Mouse (Mus musculus) heart, postnatal 36 days (tissue): Measurements from ENCODE around the gene Rps3. TPM values are rescaled to one million over a fixed set of nuclear protein-coding genes. Genes with fewer than 3 reads are reported as not detected.
A peak's percentile ranks its signal among the peaks of the same experiment; 100 is the strongest.
"Not testable (repeated sequence)": the region's sequence is repeated elsewhere in the genome, so short reads cannot be mapped to it uniquely, and the experiment has no call there.

Experiments used
- DNase-seq, 2 experiments: peaks; one replicate each; pipeline ENCODE4 v3.0.0; 2021 to 2022
- intact Hi-C: fragments of 180-260 bp; cut with DNase I; formaldehyde crosslinking; loops from one replicate; pipeline ENCODE4 v1.15.1; 2025
- total RNA-seq, 2 experiments: library from RNA; stranded (reverse); gene quantifications; 2 replicates each; pipeline ENCODE4 v1.2.3; 2021

Rps3 gene
- 100 to 1,000 TPM; 324 to 333 TPM for total RNA-seq

GRCm38 (mm10) chr7:99483271-99483923, at the start of gene Rps3:
Rps3 (minus strand) TSS chr7:99483738.
- intact Hi-C loops, result loop anchor here (5.0 to 10.0 kb wide), 2 partner anchors 379 to 491 kb away; partner anchors contain the start of gene Spcs2
- peak; percentile 89 to 94 for DNase-seq

- DNase-seq, result no peak
- intact Hi-C loops, result no loop called here
These were observed 49.0 kb upstream of the Rps3 start for GRCm38 (mm10) chr7:99532526-99532925.

GRCm38 (mm10) chr7:99531408-99531970, 48.0 kb upstream of the Rps3 start:
- no peak for DNase-seq
- intact Hi-C loops, result no loop called here

- intact Hi-C loops, result no loop called here
- no peak for DNase-seq
These were observed 45.9 kb upstream of the Rps3 start for GRCm38 (mm10) chr7:99529410-99529809.

- no peak for DNase-seq
- intact Hi-C loops, result no loop called here
These were observed 45.0 kb upstream of the Rps3 start for GRCm38 (mm10) chr7:99528547-99528946.

GRCm38 (mm10) chr7:99523837-99524236, 40.3 kb upstream of the Rps3 start:
- DNase-seq, result no peak
- intact Hi-C loops, result no loop called here

- intact Hi-C loops, result no loop called here
- DNase-seq, result no peak
These were observed 39.6 kb upstream of the Rps3 start for GRCm38 (mm10) chr7:99523121-99523520.

GRCm38 (mm10) chr7:99518954-99519644, 35.6 kb upstream of the Rps3 start:
- DNase-seq, result no peak
- intact Hi-C loops, result no loop called here

- intact Hi-C loops, result no loop called here
- DNase-seq, result no peak
These were observed 33.2 kb upstream of the Rps3 start for GRCm38 (mm10) chr7:99516814-99517157.

- no peak for DNase-seq
- intact Hi-C loops, result no loop called here
These were observed 32.7 kb upstream of the Rps3 start for GRCm38 (mm10) chr7:99516092-99516813.

- intact Hi-C loops, result no loop called here
These were observed 26.6 kb upstream of the Rps3 start for GRCm38 (mm10) chr7:99510087-99510501.

GRCm38 (mm10) chr7:99508187-99508586, 24.6 kb upstream of the Rps3 start:
- intact Hi-C loops, DNase-seq: not testable (repeated sequence)

More at GRCm38 (mm10) chr7:99510087-99510501, 26.6 kb upstream of the Rps3 start:
- peak; percentile 57 to 60 for DNase-seq

GRCm38 (mm10) chr7:99504556-99504955, 21.0 kb upstream of the Rps3 start:
- intact Hi-C loops, result loop anchor here (5.0 kb wide), 2 partner anchors 33 to 373 kb away; partner anchors contain the start of gene Arrb1

GRCm38 (mm10) chr7:99501148-99501547, 17.6 kb upstream of the Rps3 start:
- intact Hi-C loops, result loop anchor here (5.0 kb wide), 2 partner anchors 36 to 376 kb away; partner anchors contain the start of gene Arrb1
- DNase-seq, result no peak

More at GRCm38 (mm10) chr7:99504556-99504955, 21.0 kb upstream of the Rps3 start:
- DNase-seq, result no peak

GRCm38 (mm10) chr7:99500655-99501054, 17.1 kb upstream of the Rps3 start:
- intact Hi-C loops, result loop anchor here (1.0 to 5.0 kb wide), 4 partner anchors 37 to 377 kb away; partner anchors contain the start of gene Arrb1
- no peak for DNase-seq

GRCm38 (mm10) chr7:99500201-99500600, 16.7 kb upstream of the Rps3 start:
- intact Hi-C loops, result loop anchor here (1.0 to 5.0 kb wide), 4 partner anchors 37 to 377 kb away; partner anchors contain the start of gene Arrb1
- DNase-seq, result peak; percentile 81 to 88

GRCm38 (mm10) chr7:99499128-99499527, 15.6 kb upstream of the Rps3 start:
- intact Hi-C loops, result loop anchor here (5.0 kb wide), 1 partner anchor 298 kb away; no protein-coding TSS in a partner anchor
- no peak for DNase-seq

GRCm38 (mm10) chr7:99489708-99490107, 6.2 kb upstream of the Rps3 start:
- DNase-seq, result no peak
- intact Hi-C loops, result loop anchor here (10.0 kb wide), 1 partner anchor 485 kb away; no protein-coding TSS in a partner anchor

GRCm38 (mm10) chr7:99484679-99485078, 1.1 kb upstream of the Rps3 start:
- intact Hi-C loops, result loop anchor here (5.0 to 10.0 kb wide), 2 partner anchors 378 to 490 kb away; partner anchors contain the start of gene Spcs2

GRCm38 (mm10) chr7:99483924-99484319, 384 bp upstream of the Rps3 start:
- intact Hi-C loops, result loop anchor here (5.0 to 10.0 kb wide), 2 partner anchors 378 to 491 kb away; partner anchors contain the start of gene Spcs2

More at GRCm38 (mm10) chr7:99484679-99485078, 1.1 kb upstream of the Rps3 start:
- no peak for DNase-seq

More at GRCm38 (mm10) chr7:99483924-99484319, 384 bp upstream of the Rps3 start:
- DNase-seq, result no peak
